Mouse (Mus musculus) spleen, adult 2 months (tissue): ENCODE measurements around the gene Klf7.

Experiments used
- CTCF ChIP-seq: fragments of 200-500 bp; IDR thresholded peaks from 2 replicates; pipeline ENCODE4 v1.5.1; 2011; ENCODE audit warnings: mild to moderate bottlenecking, inconsistent platforms; ENCODE audit not compliant: insufficient read depth, insufficient read length, insufficient replicate concordance; ENCODE audit errors: extremely low read depth
- POLR2A ChIP-seq: fragments of 200-500 bp; IDR thresholded peaks from 2 replicates; pipeline ENCODE4 v1.6.1; 2011; ENCODE audit warnings: low read depth, low read length, inconsistent platforms

DNA sequence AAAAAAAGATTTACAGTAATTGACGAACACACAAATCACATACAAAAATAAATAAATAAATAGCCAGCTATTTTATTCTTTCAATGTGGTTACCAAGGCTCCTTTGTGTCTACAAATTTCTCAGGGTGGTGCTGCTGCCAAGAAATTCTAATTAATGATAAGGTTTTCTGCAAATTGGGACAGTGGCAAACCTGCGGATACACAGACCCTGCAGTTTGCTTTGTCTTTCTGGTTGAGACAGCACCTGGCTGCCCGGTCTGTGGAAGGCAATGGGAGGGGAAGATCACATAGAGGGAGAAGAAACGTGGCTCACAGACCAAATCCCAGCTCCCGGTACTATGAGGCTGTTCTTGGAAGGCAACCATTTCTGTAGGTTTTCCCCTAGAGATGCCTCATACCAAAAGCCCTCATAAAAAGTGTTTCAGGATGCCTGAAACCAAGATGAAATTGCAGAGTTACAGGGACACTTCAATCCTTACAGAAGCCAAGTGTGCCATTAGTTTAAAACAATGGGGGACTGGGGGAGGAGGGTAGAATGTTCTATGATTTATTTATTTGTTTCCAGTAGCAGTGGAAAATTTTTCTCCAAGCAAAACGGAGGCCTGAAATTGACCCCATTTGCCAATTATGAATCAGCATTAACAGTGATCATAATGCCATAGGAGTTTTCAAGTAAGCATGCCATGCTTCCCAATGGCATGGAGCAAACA lies 5.2 kb downstream of the Klf7 start:
- no peak for TF ChIP-seq CTCF
- TF ChIP-seq POLR2A: no peak
